Mouse (Mus musculus) neural tube, embryonic 13.5 days (tissue): Measurements from ENCODE around the gene Pogz. TPM values are rescaled to one million over a fixed set of nuclear protein-coding genes. Genes with fewer than 3 reads are reported as not detected.
A peak's percentile ranks its signal among the peaks of the same experiment; 100 is the strongest.
"Not testable (repeated sequence)": the region's sequence is repeated elsewhere in the genome, so short reads cannot be mapped to it uniquely, and the experiment has no call there.

Experiments used
- ATAC-seq: fragments of 200-750 bp; cut with Nextera tagmentation; 2 replicates; pipeline ENCODE4 v1.8.0; 2017; ENCODE audit warnings: low read depth, mild to moderate bottlenecking, moderate TSS enrichment, moderate library complexity
- H3K27ac ChIP-seq: fragments of 300-500 bp; sonication (generic); replicated peaks from 2 replicates; pipeline ENCODE4 v1.5.1; 2015; ENCODE audit warnings: moderate library complexity, mild to moderate bottlenecking, inconsistent platforms
- H3K27me3 ChIP-seq: fragments of 300-500 bp; sonication (generic); 2 replicates; pipeline ENCODE4 v1.6.1; 2015; ENCODE audit warnings: mild to moderate bottlenecking, inconsistent platforms
- H3K36me3 ChIP-seq: fragments of 300-500 bp; sonication (generic); 2 replicates; pipeline ENCODE4 v1.6.1; 2015; ENCODE audit warnings: mild to moderate bottlenecking, inconsistent platforms
- H3K4me1 ChIP-seq: fragments of 300-500 bp; sonication (generic); replicated peaks from 2 replicates; pipeline ENCODE4 v1.6.1; 2015; ENCODE audit warnings: inconsistent platforms
- H3K4me2 ChIP-seq: fragments of 300-500 bp; sonication (generic); 2 replicates; pipeline ENCODE4 v1.6.1; 2015; ENCODE audit warnings: inconsistent platforms, mild to moderate bottlenecking, moderate library complexity
- H3K4me3 ChIP-seq: fragments of 300-500 bp; sonication (generic); 2 replicates; pipeline ENCODE4 v1.5.1; 2015; ENCODE audit warnings: mild to moderate bottlenecking, inconsistent platforms
- H3K9ac ChIP-seq: fragments of 300-500 bp; sonication (generic); 2 replicates; pipeline ENCODE4 v1.6.1; 2015; ENCODE audit warnings: moderate library complexity, mild to moderate bottlenecking, inconsistent platforms
- H3K9me3 ChIP-seq: fragments of 300-500 bp; sonication (generic); 2 replicates; pipeline ENCODE4 v1.6.1; 2016; ENCODE audit warnings: inconsistent platforms
- WGBS: fragments of 180-500 bp; shearing (Covaris S2); methylation state at CpG from one replicate; pipeline ENCODE4 v1.1.7; 2015; 5-methylcytosine and 5-hydroxymethylcytosine counted together
- polyA plus RNA-seq: library from polyadenylated mRNA; unstranded; fragments of >200 nt; fragmentation: Nextera tagmentation; extraction: Ambion mirVana; gene quantifications from 2 replicates; pipeline ENCODE4 v1.2.1, GENCODE M21; 2015

The Pogz gene
- polyA plus RNA-seq, 1 experiment from 2014 or later = 20.1 TPM

DNA sequence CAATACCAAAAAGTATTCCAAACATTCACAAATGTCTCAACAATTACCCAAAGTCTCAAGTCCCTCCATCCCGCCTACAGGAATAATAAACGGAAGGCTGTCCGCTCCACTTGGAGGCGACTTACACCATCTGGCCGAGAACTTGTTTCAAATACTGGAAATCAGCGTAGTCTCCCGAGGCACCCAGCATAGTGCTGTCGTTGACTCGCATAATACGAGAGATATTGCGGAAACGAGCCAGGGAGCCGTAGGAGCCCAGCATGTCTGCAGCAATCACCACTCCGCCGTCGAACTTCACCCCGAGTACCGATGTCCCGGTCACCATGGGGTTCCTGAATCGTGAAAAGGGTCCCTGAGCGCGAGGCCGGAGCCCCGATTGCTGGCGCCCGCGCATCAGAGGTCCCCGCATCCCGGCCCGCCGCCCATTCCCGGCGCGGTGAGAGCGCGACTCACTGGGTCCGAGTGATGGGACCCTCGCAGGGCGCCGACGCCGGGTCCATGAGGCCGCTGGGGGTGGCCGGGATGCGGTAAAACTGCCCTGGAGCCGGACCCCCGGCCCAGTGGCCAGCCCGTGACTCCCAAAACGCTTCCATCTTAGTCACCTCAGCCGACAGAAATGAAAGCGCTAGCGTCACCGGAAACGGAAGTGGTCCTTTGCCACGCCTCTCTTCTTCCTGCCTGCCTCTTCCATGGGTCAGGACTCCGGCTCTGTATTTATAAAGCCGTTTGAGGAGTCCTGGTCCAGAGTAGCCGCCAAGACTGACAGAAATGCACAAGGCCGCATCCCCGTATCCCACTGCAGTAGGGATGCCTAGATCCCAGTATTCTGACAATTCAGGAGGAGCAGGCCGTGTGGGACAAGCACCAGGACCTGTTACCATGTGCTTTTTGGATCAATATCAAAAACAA lies 49.2 kb downstream of the Pogz start, which contains the start of gene Psmb4:
Gene Psmb4, minus strand, starts transcription at position 646 of the 909 bp plus-strand sequence.
- no peaks in the 10 kb centered on the region for H3K9me3 ChIP-seq
- H3K27me3 ChIP-seq = no peaks in the 10 kb centered on the region
- peak; percentile 87 for ATAC-seq
- peaks cover 37% of the 10 kb centered on the region for H3K36me3 ChIP-seq
- H3K4me2 ChIP-seq = peak within 1 kb of the TSS; percentile 90
- H3K4me3 ChIP-seq = peak within 1 kb of the TSS; percentile 97
- WGBS = under 1% methylated on average over 61 of the region's 61 CpGs
- H3K4me1 ChIP-seq = peaks cover 26% of the 10 kb centered on the region
- peak within 1 kb of the TSS; percentile 95 for H3K9ac ChIP-seq
- H3K27ac ChIP-seq = peak within 1 kb of the TSS; percentile 87

DNA sequence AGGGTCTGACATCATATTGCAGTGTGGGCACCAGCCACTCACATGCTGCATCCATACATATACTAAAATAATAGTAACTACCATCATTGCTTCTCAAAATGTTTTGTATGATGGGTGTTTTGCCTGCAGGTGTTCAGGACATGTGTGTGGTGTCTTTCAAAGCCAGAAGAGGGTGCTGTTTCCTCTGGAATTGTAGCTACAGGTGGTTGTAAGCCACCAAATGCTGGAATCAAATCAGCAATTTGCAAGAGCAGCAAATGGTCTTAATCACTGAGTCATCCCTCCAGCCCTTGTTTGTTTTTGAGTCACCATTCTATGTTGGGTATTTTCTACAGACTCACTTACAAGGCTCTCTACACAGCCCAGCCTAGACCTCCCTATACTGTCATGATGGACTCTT lies 51.2 kb downstream of the Pogz start:
- H3K27me3 ChIP-seq = 0 out of 2 replicates have a peak, but pooled peaks cover 4% of the 10 kb centered on the region
- no peak overlapping the region for H3K9ac ChIP-seq
- H3K4me1 ChIP-seq = peaks cover 26% of the 10 kb centered on the region
- no peak overlapping the region for H3K4me2 ChIP-seq
- H3K4me3 ChIP-seq = no peak overlapping the region
- peaks cover 19% of the 10 kb centered on the region for H3K36me3 ChIP-seq
- H3K9me3 ChIP-seq = no peaks in the 10 kb centered on the region
- ATAC-seq = no peak
- H3K27ac ChIP-seq = no peak overlapping the region

DNA sequence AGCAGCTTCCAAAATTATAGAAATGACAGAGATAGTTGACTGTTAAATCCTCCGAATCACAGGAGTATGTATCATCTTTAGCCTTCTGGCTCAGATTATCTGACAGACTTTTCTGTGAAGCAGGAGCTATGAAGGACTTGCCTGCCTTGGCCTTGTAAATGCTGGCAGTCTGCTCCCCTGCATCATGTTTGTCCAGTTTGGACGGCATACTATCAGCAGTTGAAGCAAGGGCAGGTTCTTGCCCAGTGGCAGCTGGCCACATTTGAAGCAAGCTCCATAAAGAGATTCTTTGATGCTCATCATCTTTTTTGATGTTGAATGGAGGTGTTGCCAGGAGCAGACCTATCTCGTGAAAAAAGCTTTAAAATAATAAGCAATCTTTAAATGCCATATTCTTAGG lies 56.7 kb downstream of the Pogz start:
- Histone ChIP-seq H3K4me1 (no peaks in the 10 kb centered on the region), H3K9ac (no peak overlapping the region), H3K36me3 (no peaks in the 10 kb centered on the region), H3K9me3 (no peaks in the 10 kb centered on the region), H3K27ac (no peak overlapping the region), H3K27me3 (0 out of 2 replicates have a peak, but pooled peaks cover 7% of the 10 kb centered on the region), H3K4me3 (no peak overlapping the region), H3K4me2 (no peak overlapping the region)
- no peak for ATAC-seq
- WGBS = 75% methylated on average over 3 of the region's 3 CpGs

DNA sequence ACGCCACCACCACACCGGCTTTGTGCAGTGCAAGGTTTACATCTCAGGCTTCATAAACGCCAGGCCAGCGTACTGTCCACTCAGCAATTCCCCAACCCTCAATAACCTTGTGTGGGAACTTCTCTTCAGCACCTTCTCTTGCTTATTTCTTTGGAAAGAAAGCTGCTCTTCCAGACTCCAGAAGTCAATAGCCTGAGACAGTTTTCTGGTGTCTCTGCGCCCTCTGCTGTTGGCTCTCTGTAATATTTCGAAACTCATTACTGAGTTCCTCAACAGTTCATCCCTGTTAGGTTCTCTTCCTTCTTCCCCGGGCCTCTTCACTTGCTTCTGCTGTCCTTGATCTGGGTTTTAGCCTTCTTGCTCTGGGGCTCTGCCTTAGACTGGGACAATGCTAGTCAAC lies 65.4 kb downstream of the Pogz start:
- H3K27me3 ChIP-seq = no peaks in the 10 kb centered on the region
- no peaks in the 10 kb centered on the region for H3K9me3 ChIP-seq
- H3K27ac ChIP-seq = no peak overlapping the region
- H3K9ac ChIP-seq = no peak overlapping the region
- no peak overlapping the region for H3K4me2 ChIP-seq
- ATAC-seq = no peak
- WGBS = 22% methylated on average over 7 of the region's 7 CpGs
- H3K4me3 ChIP-seq = no peak overlapping the region
- H3K4me1 ChIP-seq = no peaks in the 10 kb centered on the region
- H3K36me3 ChIP-seq = no peaks in the 10 kb centered on the region

DNA sequence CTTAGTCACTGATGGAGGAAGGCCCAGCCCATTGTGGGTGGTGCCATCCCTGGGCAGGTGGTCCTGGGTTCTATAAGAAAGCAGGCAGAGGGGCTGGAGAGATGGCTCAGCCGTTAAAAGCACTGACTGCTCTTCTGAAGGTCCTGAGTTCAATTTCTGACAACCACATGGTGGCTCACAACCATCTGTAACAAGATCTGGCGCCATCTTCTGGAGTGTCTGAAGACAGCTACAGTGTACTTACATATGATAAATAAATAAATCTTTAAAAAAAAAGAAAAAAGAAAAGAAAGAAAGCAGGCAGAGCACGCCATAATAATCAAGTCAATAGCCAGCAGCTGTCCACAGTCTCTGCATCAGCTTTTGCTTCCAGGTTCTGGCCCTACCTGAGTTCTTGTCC lies 67.4 kb downstream of the Pogz start:
- not testable (repeated sequence) for H3K4me3 ChIP-seq, H3K27ac ChIP-seq, ATAC-seq, H3K9ac ChIP-seq, H3K4me1 ChIP-seq, H3K9me3 ChIP-seq, H3K4me2 ChIP-seq, H3K27me3 ChIP-seq, H3K36me3 ChIP-seq
- WGBS = 55% methylated on average over 3 of the region's 3 CpGs

DNA sequence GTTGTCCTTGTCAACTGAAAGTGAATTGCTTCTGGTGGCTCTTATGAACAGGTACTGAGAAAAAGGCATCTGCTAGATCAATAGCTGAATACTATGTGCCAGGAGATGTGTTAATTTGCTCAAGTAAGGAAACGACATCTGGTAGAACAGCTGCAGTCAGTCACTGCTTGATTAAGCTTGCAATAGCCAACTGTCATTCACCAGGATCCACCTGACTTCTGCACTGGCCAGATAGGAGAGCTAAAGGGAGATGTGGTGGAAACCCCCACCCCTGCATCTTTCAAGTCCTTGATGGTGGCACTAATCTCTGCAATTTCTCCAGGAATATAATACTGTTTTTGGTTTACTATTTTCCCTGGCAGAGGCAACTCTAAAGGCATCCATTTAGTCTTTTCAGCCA lies 69.1 kb downstream of the Pogz start:
- no peak overlapping the region for H3K4me2 ChIP-seq
- no peaks in the 10 kb centered on the region for H3K27me3 ChIP-seq
- ATAC-seq = no peak
- no peaks in the 10 kb centered on the region for H3K9me3 ChIP-seq
- no peak overlapping the region for H3K4me3 ChIP-seq
- H3K27ac ChIP-seq = no peak overlapping the region
- H3K9ac ChIP-seq = no peak overlapping the region
- no peaks in the 10 kb centered on the region for H3K36me3 ChIP-seq
- WGBS = 55% methylated on average over 1 of the region's 1 CpGs
- no peaks in the 10 kb centered on the region for H3K4me1 ChIP-seq

DNA sequence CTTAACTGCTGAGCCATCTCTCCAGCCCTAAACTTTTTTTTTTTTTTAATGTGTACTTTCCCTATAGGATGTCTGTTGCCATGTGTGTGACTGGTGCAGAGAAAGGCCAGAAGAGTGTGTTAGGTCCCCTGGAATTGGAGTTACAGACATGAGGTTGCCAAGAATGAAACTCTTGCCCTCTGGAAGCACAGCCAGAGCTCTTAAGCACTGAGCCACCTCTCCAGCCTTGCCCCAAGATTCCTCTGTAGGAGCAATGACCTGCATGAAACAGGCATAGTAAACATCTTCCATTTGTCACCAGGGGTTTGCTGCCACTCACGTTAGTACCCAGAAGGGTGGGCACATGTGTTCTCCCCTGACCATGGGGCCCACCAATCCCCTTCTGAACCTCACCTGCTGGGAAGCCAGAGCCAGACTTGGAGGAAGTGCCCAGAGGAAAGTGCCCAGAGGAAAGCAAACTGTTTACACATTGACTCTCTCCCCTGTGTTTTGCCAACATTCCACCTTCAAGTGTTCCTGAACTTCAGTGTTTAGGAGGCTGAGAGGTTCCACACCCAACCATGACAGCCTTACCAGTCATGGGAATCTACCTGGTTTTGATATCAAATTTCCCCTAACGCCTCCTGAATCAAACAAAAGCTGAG lies 73.8 kb downstream of the Pogz start:
- H3K27me3 ChIP-seq = no peaks in the 10 kb centered on the region

DNA sequence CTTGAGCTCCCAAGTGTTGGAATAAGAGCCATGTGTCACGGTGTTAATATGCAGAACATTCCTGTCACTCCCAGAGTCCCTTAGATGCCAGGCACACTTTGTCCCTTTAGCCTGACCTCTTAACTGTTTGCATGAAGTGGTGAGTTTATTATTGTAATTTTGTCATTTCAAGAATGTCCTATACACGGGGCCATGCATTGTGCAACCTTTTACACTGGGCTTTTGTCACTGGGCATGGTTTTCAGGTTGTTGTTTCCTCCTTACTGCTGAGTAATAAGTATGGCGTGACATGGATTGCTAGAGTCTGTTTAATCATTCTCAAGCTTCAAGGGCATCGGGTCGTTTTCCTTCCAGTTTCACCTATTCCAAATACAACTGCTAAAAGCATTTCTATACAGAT lies 76.4 kb downstream of the Pogz start:
- Histone ChIP-seq H3K9me3 (no peaks in the 10 kb centered on the region), H3K4me1 (no peaks in the 10 kb centered on the region), H3K27me3 (no peaks in the 10 kb centered on the region), H3K27ac (no peak overlapping the region), H3K9ac (no peak overlapping the region), H3K4me2 (no peak overlapping the region), H3K4me3 (no peak overlapping the region), H3K36me3 (no peaks in the 10 kb centered on the region)
- WGBS = 47% methylated on average over 5 of the region's 5 CpGs
- ATAC-seq = no peak

More for the DNA sequence above, 73.8 kb downstream of the Pogz start:
- Histone ChIP-seq H3K9ac (no peak overlapping the region), H3K36me3 (no peaks in the 10 kb centered on the region), H3K27ac (no peak overlapping the region), H3K4me2 (no peak overlapping the region), H3K4me3 (no peak overlapping the region), H3K4me1 (no peaks in the 10 kb centered on the region), H3K9me3 (no peaks in the 10 kb centered on the region)
- WGBS = 75% methylated on average over 2 of the region's 2 CpGs
- no peak for ATAC-seq

DNA sequence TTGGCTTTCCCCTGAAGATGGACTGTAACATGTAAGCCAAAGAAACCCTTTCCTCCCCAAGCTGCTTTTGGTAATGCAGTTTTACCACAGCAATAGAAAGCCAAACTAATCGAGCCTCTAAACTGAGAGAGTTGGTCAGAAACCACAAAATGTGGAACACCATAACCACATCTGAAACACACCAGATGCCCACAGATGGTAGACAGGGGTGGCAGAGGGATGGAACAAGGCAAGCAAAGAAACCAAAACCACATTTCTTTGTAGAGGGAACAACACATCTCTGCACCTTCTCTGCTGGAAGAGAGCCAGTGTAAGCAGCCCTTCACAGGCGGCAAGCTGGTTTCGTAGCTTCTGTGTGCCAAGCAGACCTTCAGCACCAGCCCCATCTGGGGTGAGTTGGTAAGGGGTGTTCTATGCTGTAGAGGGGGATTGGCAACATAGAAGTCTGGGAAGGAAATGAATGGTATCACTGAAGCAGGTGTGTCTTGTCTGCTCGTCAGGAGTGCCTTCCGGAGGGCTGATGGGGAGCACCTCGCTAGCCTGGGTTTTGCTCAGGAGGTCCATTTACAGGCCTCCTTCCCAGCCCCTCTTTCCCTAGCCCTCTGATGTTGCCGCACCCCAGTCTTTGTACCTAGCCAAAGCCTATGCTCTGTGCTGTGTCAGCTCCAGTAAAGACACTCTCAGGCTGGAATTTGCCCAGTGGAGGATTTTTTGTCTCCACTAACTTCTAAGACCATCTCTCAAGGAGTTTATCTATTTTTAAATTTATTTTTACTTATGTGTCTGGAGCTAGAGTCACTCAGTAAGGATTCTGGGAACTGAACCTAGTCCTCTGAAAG lies 78.8 kb downstream of the Pogz start:
- Histone ChIP-seq H3K9ac (no peak overlapping the region), H3K27ac (no peak overlapping the region), H3K9me3 (no peaks in the 10 kb centered on the region), H3K4me1 (no peaks in the 10 kb centered on the region), H3K4me3 (no peak overlapping the region), H3K27me3 (no peaks in the 10 kb centered on the region), H3K36me3 (no peaks in the 10 kb centered on the region), H3K4me2 (no peak overlapping the region)
- 89% methylated on average over 7 of the region's 7 CpGs for WGBS
- ATAC-seq = no peak

DNA sequence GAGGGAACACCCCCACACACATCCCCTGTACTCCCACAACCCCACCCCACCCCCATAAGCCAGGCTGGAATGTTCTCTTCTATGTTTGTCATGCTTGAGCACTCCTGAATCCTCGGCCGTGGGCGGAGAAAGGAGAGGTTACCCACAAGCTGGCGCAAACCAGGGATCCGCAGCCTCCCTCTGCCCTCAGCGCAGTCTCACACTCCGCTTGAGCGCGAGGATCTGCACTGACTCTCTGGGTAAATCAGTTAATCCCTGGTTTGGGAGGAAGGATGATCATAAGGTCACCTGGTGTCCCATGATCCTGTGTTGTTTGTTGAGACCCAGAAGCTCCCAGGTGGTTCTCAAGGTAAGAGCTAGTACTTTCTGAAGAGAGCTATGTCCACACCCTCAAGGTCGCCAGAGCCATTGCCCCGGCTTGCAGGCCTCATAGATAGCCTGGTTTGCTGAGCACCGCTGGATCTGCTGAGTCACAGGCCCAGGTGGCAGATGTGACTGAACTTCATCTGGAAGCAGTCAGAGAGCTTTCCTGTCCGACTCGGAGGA lies 80.5 kb downstream of the Pogz start:
- ATAC-seq = no peak
- Histone ChIP-seq H3K36me3 (no peaks in the 10 kb centered on the region), H3K4me2 (no peak overlapping the region), H3K9ac (no peak overlapping the region), H3K27me3 (no peaks in the 10 kb centered on the region), H3K4me1 (no peaks in the 10 kb centered on the region), H3K4me3 (no peak overlapping the region), H3K9me3 (no peaks in the 10 kb centered on the region), H3K27ac (no peak overlapping the region)
- WGBS = 72% methylated on average over 14 of the region's 14 CpGs

DNA sequence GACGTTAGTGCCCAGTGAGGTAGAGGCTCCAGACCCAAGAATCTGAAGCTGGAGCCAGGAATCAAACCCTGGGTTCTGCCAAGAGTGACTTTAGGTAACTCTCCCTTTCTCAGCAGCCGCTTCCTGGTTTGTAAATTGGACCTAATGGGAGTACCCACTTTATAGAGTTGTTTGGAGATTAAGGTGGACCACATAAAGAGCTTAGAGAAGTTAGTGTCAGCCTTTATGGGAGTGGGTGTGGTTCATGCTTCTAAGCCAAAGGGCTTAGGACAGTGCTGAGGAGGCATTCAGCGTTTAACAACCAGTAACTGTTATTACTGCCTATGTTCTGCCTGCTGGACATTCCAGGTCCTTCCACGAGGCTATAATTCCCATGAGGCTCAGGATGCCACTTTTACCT lies 81.5 kb downstream of the Pogz start:
- H3K4me2 ChIP-seq = no peak overlapping the region
- H3K36me3 ChIP-seq = no peaks in the 10 kb centered on the region
- ATAC-seq = no peak
- no peak overlapping the region for H3K27ac ChIP-seq
- no peaks in the 10 kb centered on the region for H3K9me3 ChIP-seq
- H3K9ac ChIP-seq = no peak overlapping the region
- no peaks in the 10 kb centered on the region for H3K27me3 ChIP-seq
- no peaks in the 10 kb centered on the region for H3K4me1 ChIP-seq
- H3K4me3 ChIP-seq = no peak overlapping the region
- WGBS = 48% methylated on average over 4 of the region's 4 CpGs

DNA sequence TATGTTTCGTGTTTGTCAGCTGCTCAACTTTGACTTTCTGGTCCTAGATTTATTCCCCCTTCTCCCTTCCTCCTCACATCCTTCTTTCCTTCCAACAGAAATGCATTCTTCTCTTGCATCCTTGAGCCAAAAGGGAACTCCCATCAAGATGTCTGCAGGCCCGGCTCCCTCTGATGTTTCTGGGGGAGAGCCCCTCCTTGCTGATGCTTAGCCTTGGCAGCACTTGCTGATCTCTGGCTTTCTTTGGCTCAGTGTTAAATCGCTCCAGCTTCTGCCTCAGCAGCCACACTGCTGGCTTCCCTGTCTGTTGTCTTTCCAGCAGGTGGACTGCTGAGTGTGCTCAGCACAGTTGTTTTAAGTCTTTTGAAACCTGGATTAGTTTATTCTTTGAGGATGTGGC lies 83.7 kb downstream of the Pogz start:
- Histone ChIP-seq H3K9me3 (no peaks in the 10 kb centered on the region), H3K4me2 (no peak overlapping the region), H3K27me3 (no peaks in the 10 kb centered on the region), H3K4me3 (no peak overlapping the region), H3K9ac (no peak overlapping the region), H3K4me1 (no peaks in the 10 kb centered on the region), H3K27ac (no peak overlapping the region), H3K36me3 (no peaks in the 10 kb centered on the region)
- no peak for ATAC-seq
- WGBS = 60% methylated on average over 3 of the region's 3 CpGs
